Comparison of ENCODE assay signal across 9 mouse cellular contexts in the genomic region with DNA sequence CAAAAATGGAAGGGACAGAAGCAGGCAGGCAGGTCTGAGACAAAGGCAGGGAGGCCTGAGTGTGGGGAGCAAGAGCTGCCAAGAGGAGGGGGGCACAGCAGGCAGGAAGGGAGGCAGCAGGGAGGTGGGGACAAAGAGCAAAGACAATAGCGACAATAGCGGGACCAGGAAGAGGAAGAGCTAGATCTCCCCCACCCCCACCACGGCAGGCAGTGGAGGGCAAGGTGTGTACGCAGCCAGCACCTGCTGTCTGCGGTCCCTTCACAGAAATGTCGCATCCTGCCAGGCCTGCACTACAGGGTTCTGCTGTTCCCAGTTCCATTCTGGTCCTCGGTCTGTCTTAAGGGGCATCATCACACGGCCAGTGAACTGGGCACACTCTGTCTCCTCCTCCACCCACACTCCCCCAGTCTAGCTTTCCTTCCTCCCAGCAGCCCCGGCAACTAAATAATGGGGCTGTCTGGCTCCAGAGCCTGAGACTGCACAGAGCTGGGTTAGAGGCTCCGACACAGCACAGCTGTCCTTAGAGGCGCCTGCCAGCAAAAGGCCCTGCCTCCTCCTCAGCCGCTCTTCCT. TPM values are rescaled to one million over a fixed set of nuclear protein-coding genes. Genes with fewer than 3 reads are reported as not detected.
DNase-seq lines count a peak whose midpoint lies in the region; ATAC-seq and TF ChIP-seq lines count a peak whose summit lies in the region.
"Had no signal": no experiment of that assay in that cellular context is flagged by ENCODE, and none has a peak within 500 bp of the region (broad histone marks: within the 10 kb centered on the region; RNA-seq: fewer than 3 reads in every experiment).

No protein-coding gene starts in this region.

- H3K9me3 ChIP-seq in heart, embryonic 10.5 days: no peaks in the 10 kb centered on the region
- no peaks in the 10 kb centered on the region for H3K9me3 ChIP-seq in embryonic facial prominence, embryonic 12.5 days
- no peaks in the 10 kb centered on the region for H3K9me3 ChIP-seq in midbrain, embryonic 10.5 days (replicated peaks)

- DNase-seq in heart, embryonic 10.5 days (ENCODE audit: low spot score): no peak
- no peak for DNase-seq in heart, adult 11 months
- peak; percentile 41 for DNase-seq in midbrain, embryonic 10.5 days (ENCODE audit: low spot score)
- DNase-seq in thymus, adult 2 months: peak; percentile 91
- no peak for DNase-seq in urinary bladder, postnatal 25 days (ENCODE audit: low spot score)
- no peak for DNase-seq in layer of hippocampus, adult 8-10 months (ENCODE audit: low spot score in 2 of 2)

- peak; percentile 54 for ATAC-seq in embryonic facial prominence, embryonic 12.5 days (ENCODE audit: insufficient number of reproducible peaks, insufficient read depth, low FRiP score, low TSS enrichment)
- peak; percentile 70 for ATAC-seq in inflammation-experienced regulatory T-cells, adult 6 months

- TF ChIP-seq POLR2A in thymus, adult 2 months (IDR thresholded peaks at IDR 0.05; ENCODE audit: control insufficient read depth, extremely low read depth, insufficient read depth, low read length, poor library complexity): peak; percentile 88

- TF ChIP-seq CTCF in thymus, adult 2 months (IDR thresholded peaks at IDR 0.05; ENCODE audit: borderline replicate concordance, control insufficient read depth, extremely low read depth, insufficient read depth, low read length, poor library complexity): no peak

- peaks cover 89% of the 10 kb centered on the region for H3K4me1 ChIP-seq in heart, embryonic 10.5 days
- H3K4me1 ChIP-seq in embryonic facial prominence, embryonic 12.5 days: peaks cover 20% of the 10 kb centered on the region
- peaks cover 75% of the 10 kb centered on the region for H3K4me1 ChIP-seq in midbrain, embryonic 10.5 days
- peaks cover 60% of the 10 kb centered on the region for H3K4me1 ChIP-seq in thymus, adult 2 months (replicated peaks; ENCODE audit: control insufficient read depth, insufficient read depth, low read length)

- peak overlapping the region; percentile 19; the same call in 1 of the 2 replicates for H3K4me3 ChIP-seq in heart, embryonic 10.5 days
- H3K4me3 ChIP-seq in embryonic facial prominence, embryonic 12.5 days: no peak overlapping the region
- H3K4me3 ChIP-seq in midbrain, embryonic 10.5 days: peak overlapping the region; percentile 36
- H3K4me3 ChIP-seq in thymus, adult 2 months (ENCODE audit: control insufficient read depth, insufficient read depth, low read length): peak overlapping the region; percentile 30
- H3K4me3 ChIP-seq: myocyte had no signal

- peaks cover 41% of the 10 kb centered on the region for H3K36me3 ChIP-seq in heart, embryonic 10.5 days
- H3K36me3 ChIP-seq in embryonic facial prominence, embryonic 12.5 days: no peaks in the 10 kb centered on the region
- peaks cover 9% of the 10 kb centered on the region; the same call in 1 of the 2 replicates for H3K36me3 ChIP-seq in midbrain, embryonic 10.5 days
- no peaks in the 10 kb centered on the region for H3K36me3 ChIP-seq in thymus, adult 2 months (ENCODE audit: control insufficient read depth, insufficient read depth, low read length)

- WGBS in heart, embryonic 10.5 days: 20% methylated on average over 12 of the region's 12 CpGs
- WGBS in embryonic facial prominence, embryonic 12.5 days: 19% methylated on average over 12 of the region's 12 CpGs
- WGBS in midbrain, embryonic 10.5 days: 10% methylated on average over 12 of the region's 12 CpGs
- 3% methylated on average over 12 of the region's 12 CpGs for WGBS in thymus, adult 2 months

- no peak overlapping the region for H3K9ac ChIP-seq in embryonic facial prominence, embryonic 12.5 days

- H3K4me2 ChIP-seq in embryonic facial prominence, embryonic 12.5 days (replicated peaks): 0 out of 2 replicates have a peak overlapping the region, but pooled peaks have one; percentile 1

- H3K27me3 ChIP-seq in heart, embryonic 10.5 days (ENCODE audit: insufficient read depth, poor library complexity, severe bottlenecking): peaks cover 6% of the 10 kb centered on the region
- peaks cover 44% of the 10 kb centered on the region for H3K27me3 ChIP-seq in embryonic facial prominence, embryonic 12.5 days
- H3K27me3 ChIP-seq in midbrain, embryonic 10.5 days (ENCODE audit: low read depth, poor library complexity, severe bottlenecking): peaks cover 44% of the 10 kb centered on the region
- no peaks in the 10 kb centered on the region for H3K27me3 ChIP-seq in thymus, adult 2 months (ENCODE audit: control insufficient read depth, insufficient read depth, low read length)

- peak overlapping the region; percentile 79 for H3K27ac ChIP-seq in heart, embryonic 10.5 days
- peak overlapping the region; percentile 24 for H3K27ac ChIP-seq in embryonic facial prominence, embryonic 12.5 days
- peak overlapping the region; percentile 95 for H3K27ac ChIP-seq in midbrain, embryonic 10.5 days (replicated peaks)
- H3K27ac ChIP-seq in thymus, adult 2 months (ENCODE audit: control insufficient read depth, insufficient read depth, low read length): peak overlapping the region; percentile 97

RNA-seq across cellular contexts. Expression of a gene that starts 6.8 kb away (rescaled TPM):
- polyA plus RNA-seq in heart, embryonic 10.5 days (2016; fragmentation: Nextera tagmentation; extraction: Ambion mirVana): 28.8 and 32.2 TPM in 2 replicates
- 4.5 and 5.2 TPM in 2 replicates for polyA plus RNA-seq in embryonic facial prominence, embryonic 12.5 days (2016; fragmentation: Nextera tagmentation; extraction: Ambion mirVana)
- polyA plus RNA-seq in inflammation-experienced regulatory T-cells, adult 6 months (2017; shearing (Covaris generic)): under 1 TPM in 2 of 3 experiments, not detected in 1; 0.38 to 0.47 TPM
- polyA plus RNA-seq in midbrain, embryonic 10.5 days (2016; fragmentation: Nextera tagmentation; extraction: Ambion mirVana): 27.1 and 35.3 TPM in 2 replicates
- polyA plus RNA-seq in thymus, adult 2 months (2012; rRNA removed): 187 and 196 TPM in 2 replicates
- total RNA-seq in layer of hippocampus, adult 8-10 months (2022): 10 to 100 TPM; 20.4 to 26.8 (median 21.9) TPM

RNA-seq across cellular contexts. Expression of a gene that starts 20.0 kb away (rescaled TPM):
- 23.2 and 40.8 TPM in 2 replicates for polyA plus RNA-seq in heart, embryonic 10.5 days (2016; fragmentation: Nextera tagmentation; extraction: Ambion mirVana)
- polyA plus RNA-seq in embryonic facial prominence, embryonic 12.5 days (2016; fragmentation: Nextera tagmentation; extraction: Ambion mirVana): 6.7 and 7.6 TPM in 2 replicates
- under 1 TPM in 2 of 3 experiments, not detected in 1; 0.08 to 0.17 TPM for polyA plus RNA-seq in inflammation-experienced regulatory T-cells, adult 6 months (2017; shearing (Covaris generic))
- 7.9 and 9.3 TPM in 2 replicates for polyA plus RNA-seq in midbrain, embryonic 10.5 days (2016; fragmentation: Nextera tagmentation; extraction: Ambion mirVana)
- polyA plus RNA-seq in thymus, adult 2 months (2012; rRNA removed): 3.7 and 5.7 TPM in 2 replicates
- 1 to 10 TPM; 6.6 to 9.0 (median 7.6) TPM for total RNA-seq in layer of hippocampus, adult 8-10 months (2022)

RNA-seq across cellular contexts. Expression of a gene that starts 47.4 kb away (rescaled TPM):
- 1.2 and 2.3 TPM in 2 replicates for polyA plus RNA-seq in heart, embryonic 10.5 days (2016; fragmentation: Nextera tagmentation; extraction: Ambion mirVana)
- 0.36 and 0.47 TPM in 2 replicates for polyA plus RNA-seq in embryonic facial prominence, embryonic 12.5 days (2016; fragmentation: Nextera tagmentation; extraction: Ambion mirVana)
- polyA plus RNA-seq in inflammation-experienced regulatory T-cells, adult 6 months (2017; shearing (Covaris generic)): 1 to 10 TPM; 1.1 to 1.7 (median 1.4) TPM
- 0.31 and 0.72 TPM in 2 replicates for polyA plus RNA-seq in midbrain, embryonic 10.5 days (2016; fragmentation: Nextera tagmentation; extraction: Ambion mirVana)
- polyA plus RNA-seq in thymus, adult 2 months (2012; rRNA removed): 6.8 and 8.1 TPM in 2 replicates
- total RNA-seq in layer of hippocampus, adult 8-10 months (2022): 1 to 10 TPM; 3.0 to 5.2 (median 4.0) TPM

RNA-seq across cellular contexts. Expression of a gene that starts 48.9 kb away (rescaled TPM):
- 62.7 and 81.3 TPM in 2 replicates for polyA plus RNA-seq in heart, embryonic 10.5 days (2016; fragmentation: Nextera tagmentation; extraction: Ambion mirVana)
- 44.6 and 46.2 TPM in 2 replicates for polyA plus RNA-seq in embryonic facial prominence, embryonic 12.5 days (2016; fragmentation: Nextera tagmentation; extraction: Ambion mirVana)
- polyA plus RNA-seq in inflammation-experienced regulatory T-cells, adult 6 months (2017; shearing (Covaris generic)): 10 to 100 TPM; 15.5 to 26.5 (median 20.9) TPM
- polyA plus RNA-seq in midbrain, embryonic 10.5 days (2016; fragmentation: Nextera tagmentation; extraction: Ambion mirVana): 62.9 and 64.6 TPM in 2 replicates
- 78.2 and 85.0 TPM in 2 replicates for polyA plus RNA-seq in thymus, adult 2 months (2012; rRNA removed)
- total RNA-seq in layer of hippocampus, adult 8-10 months (2022): 10 to 100 TPM; 51.9 to 59.2 (median 56.8) TPM

Comparison
In these comparisons a context has a peak if more than half of its experiments do, and no peak if none do; other contexts are left out.
1. DNase-seq: peak in midbrain, embryonic 10.5 days (single experiment) and thymus, adult 2 months (single experiment); none in heart, embryonic 10.5 days (single experiment), heart, adult 11 months (single experiment), urinary bladder, postnatal 25 days (single experiment) and layer of hippocampus, adult 8-10 months (0 of 2).
2. H3K27ac ChIP-seq: peak in every context shown above with its lines; median percentile 97 in thymus, adult 2 months; 95 in midbrain, embryonic 10.5 days; 79 in heart, embryonic 10.5 days; 24 in embryonic facial prominence, embryonic 12.5 days.